In genomic region chr9:61549692-61550241, GRCm38 (mm10) we compare ENCODE assay signal across 12 mouse cellular contexts.
A peak's percentile ranks its signal among the peaks of the same experiment; 100 is the strongest.
DNase-seq lines count a peak whose midpoint lies in the region; ATAC-seq and TF ChIP-seq lines count a peak whose summit lies in the region.
"Had no signal": no experiment of that assay in that cellular context is flagged by ENCODE, and none has a peak within 500 bp of the region (broad histone marks: within the 10 kb centered on the region; RNA-seq: fewer than 3 reads in every experiment).

No protein-coding gene starts in this region.

- peaks cover 49% of the 10 kb centered on the region for H3K4me1 ChIP-seq in forebrain, embryonic 12.5 days
- H3K4me1 ChIP-seq in midbrain, postnatal 0 days (ENCODE audit: insufficient read depth, low read length) = no peaks in the 10 kb centered on the region
- H3K4me1 ChIP-seq in intestine, embryonic 16.5 days (ENCODE audit: control insufficient read depth, insufficient read depth, low read length) = no peaks in the 10 kb centered on the region
- H3K4me1 ChIP-seq: liver, embryonic 15.5 days had no signal

- DNase-seq in frontal cortex, postnatal 14 days (ENCODE audit: low spot score in 2 of 2) = no peak
- DNase-seq in layer of hippocampus, postnatal 14 days (ENCODE audit: low spot score in 2 of 2) = peak; percentile 36 to 66
- peak; percentile 69 for DNase-seq in midbrain, postnatal 0 days (ENCODE audit: low spot score)
- DNase-seq in heart, postnatal 10 days = no peak
- no peak for DNase-seq in urinary bladder, postnatal 10 days (ENCODE audit: low spot score)
- DNase-seq: adrenal gland, postnatal 10 days; cerebellum, postnatal 36 days; heart, postnatal 36 days had no signal

- TF ChIP-seq CTCF in midbrain, postnatal 0 days (IDR thresholded peaks at IDR 0.05) = no peak

- no peaks in the 10 kb centered on the region for H3K9me3 ChIP-seq in forebrain, embryonic 12.5 days
- H3K9me3 ChIP-seq in midbrain, postnatal 0 days (ENCODE audit: low read length) = no peaks in the 10 kb centered on the region
- H3K9me3 ChIP-seq in intestine, embryonic 16.5 days (ENCODE audit: control insufficient read depth, low read length) = no peaks in the 10 kb centered on the region
- H3K9me3 ChIP-seq: liver, embryonic 15.5 days had no signal

- peak; percentile 52; the same call in 1 of the 2 replicates for ATAC-seq in frontal cortex, adult (ENCODE audit: low TSS enrichment)
- ATAC-seq in forebrain, embryonic 12.5 days (ENCODE audit: low FRiP score) = peak; percentile 85
- ATAC-seq in midbrain, postnatal 0 days (ENCODE audit: low FRiP score) = peak; percentile 73
- ATAC-seq in intestine, embryonic 16.5 days = no peak

- H3K9ac ChIP-seq in forebrain, embryonic 12.5 days = no peak overlapping the region
- H3K9ac ChIP-seq in midbrain, postnatal 0 days (replicated peaks; ENCODE audit: low read length, poor library complexity, severe bottlenecking) = no peak overlapping the region
- no peak overlapping the region for H3K9ac ChIP-seq in intestine, embryonic 16.5 days (ENCODE audit: low read depth, low read length)
- H3K9ac ChIP-seq: liver, embryonic 15.5 days had no signal

- 3% methylated on average over 5 of the region's 5 CpGs for WGBS in forebrain, embryonic 12.5 days
- whole genome bisulfite sequencing in midbrain, postnatal 0 days = 32% methylated on average over 5 of the region's 5 CpGs
- WGBS in intestine, embryonic 16.5 days = 52% methylated on average over 5 of the region's 5 CpGs

- H3K4me2 ChIP-seq in forebrain, embryonic 12.5 days = no peak overlapping the region
- no peak overlapping the region for H3K4me2 ChIP-seq in midbrain, postnatal 0 days (ENCODE audit: low read depth, low read length, poor library complexity, severe bottlenecking)
- H3K4me2 ChIP-seq in intestine, embryonic 16.5 days (ENCODE audit: low read depth, low read length) = no peak overlapping the region
- H3K4me2 ChIP-seq: liver, embryonic 15.5 days had no signal

- peak overlapping the region; percentile 74 for H3K27ac ChIP-seq in forebrain, embryonic 12.5 days
- no peak overlapping the region for H3K27ac ChIP-seq in midbrain, postnatal 0 days (ENCODE audit: low read depth, low read length)
- H3K27ac ChIP-seq in intestine, embryonic 16.5 days (ENCODE audit: low read length) = no peak overlapping the region
- H3K27ac ChIP-seq: liver, embryonic 15.5 days had no signal

- peaks cover 11% of the 10 kb centered on the region; the same call in 1 of the 2 replicates for H3K27me3 ChIP-seq in forebrain, embryonic 12.5 days
- no peaks in the 10 kb centered on the region for H3K27me3 ChIP-seq in midbrain, postnatal 0 days (ENCODE audit: insufficient read depth, low read length)
- H3K27me3 ChIP-seq in intestine, embryonic 16.5 days (replicated peaks; ENCODE audit: control insufficient read depth, insufficient read depth, low read length) = no peaks in the 10 kb centered on the region
- H3K27me3 ChIP-seq: liver, embryonic 15.5 days had no signal

- no peak overlapping the region for H3K4me3 ChIP-seq in forebrain, embryonic 12.5 days (replicated peaks)
- no peak overlapping the region for H3K4me3 ChIP-seq in midbrain, postnatal 0 days (ENCODE audit: low read depth, low read length)
- H3K4me3 ChIP-seq in intestine, embryonic 16.5 days (ENCODE audit: low read length) = no peak overlapping the region
- H3K4me3 ChIP-seq: liver, embryonic 15.5 days had no signal

- no peaks in the 10 kb centered on the region for H3K36me3 ChIP-seq in forebrain, embryonic 12.5 days (replicated peaks)
- H3K36me3 ChIP-seq in midbrain, postnatal 0 days (ENCODE audit: insufficient read depth, low read length) = no peaks in the 10 kb centered on the region
- H3K36me3 ChIP-seq in intestine, embryonic 16.5 days (ENCODE audit: control insufficient read depth, insufficient read depth, low read length) = no peaks in the 10 kb centered on the region
- H3K36me3 ChIP-seq: liver, embryonic 15.5 days had no signal

- intact Hi-C loops in heart, postnatal 10 days (cut with DNase I) = no loop called here

Comparison
In these comparisons a context has a peak if more than half of its experiments do, and no peak if none do; other contexts are left out.
1. DNase-seq: peak in layer of hippocampus, postnatal 14 days (2 of 2) and midbrain, postnatal 0 days (single experiment); none in frontal cortex, postnatal 14 days (0 of 2), heart, postnatal 10 days (0 of 2) and urinary bladder, postnatal 10 days (single experiment).